27 mouse cellular contexts compared by ENCODE assay signal in genomic region chr17:89046016-89046415, GRCm38 (mm10).
A peak's percentile ranks its signal among the peaks of the same experiment; 100 is the strongest.
DNase-seq lines count a peak whose midpoint lies in the region; ATAC-seq and TF ChIP-seq lines count a peak whose summit lies in the region.
"Had no signal": no experiment of that assay in that cellular context is flagged by ENCODE, and none has a peak within 500 bp of the region (broad histone marks: within the 10 kb centered on the region; RNA-seq: fewer than 3 reads in every experiment).

No protein-coding gene starts in this region.

- TF ChIP-seq CTCF in intestine, postnatal 0 days (IDR thresholded peaks at IDR 0.05; ENCODE audit: low read depth) = no peak

- no peaks in the 10 kb centered on the region for H3K36me3 ChIP-seq in intestine, postnatal 0 days (ENCODE audit: control insufficient read depth, insufficient read depth)
- H3K36me3 ChIP-seq: embryonic facial prominence, embryonic 13.5 days; embryonic facial prominence, embryonic 15.5 days; forebrain, embryonic 10.5 days; forebrain, embryonic 12.5 days; G1E had no signal

- WGBS in intestine, postnatal 0 days = 50% methylated on average over 3 of the region's 3 CpGs

- peak; percentile 86 for ATAC-seq in common myeloid progenitor, adult 5-6 weeks (replicated peaks; ENCODE audit: low read depth, poor library complexity, severe bottlenecking)
- ATAC-seq in hematopoietic stem cell, adult 5-6 weeks (replicated peaks in 1 of 2; ENCODE audit: insufficient read depth in 1 of 2, low FRiP score in 2 of 2, low TSS enrichment in 1 of 2, low read depth in 1 of 2, poor library complexity in 2 of 2, severe bottlenecking in 2 of 2) = peak; percentile 81 to 85
- no peak for ATAC-seq in intestine, postnatal 0 days
- ATAC-seq: activated CD4-positive, CD25-positive, alpha-beta regulatory T cell, adult 4 months; CD4-positive, CD25-positive, alpha-beta regulatory T cell, adult 4 months; forebrain, embryonic 14.5 days; forebrain, embryonic 16.5 days; Patski had no signal

- H3K4me1 ChIP-seq in intestine, postnatal 0 days (replicated peaks; ENCODE audit: control insufficient read depth, insufficient read depth, low read length) = no peaks in the 10 kb centered on the region
- H3K4me1 ChIP-seq: embryonic facial prominence, embryonic 13.5 days; embryonic facial prominence, embryonic 15.5 days; forebrain, embryonic 10.5 days; forebrain, embryonic 12.5 days had no signal

- no peak overlapping the region for H3K27ac ChIP-seq in intestine, postnatal 0 days (ENCODE audit: low read depth, low read length)
- H3K27ac ChIP-seq: embryonic facial prominence, embryonic 13.5 days; embryonic facial prominence, embryonic 15.5 days; forebrain, embryonic 10.5 days; forebrain, embryonic 12.5 days had no signal

- no peak overlapping the region for H3K4me3 ChIP-seq in intestine, postnatal 0 days (ENCODE audit: low read depth, low read length)
- H3K4me3 ChIP-seq: embryonic facial prominence, embryonic 13.5 days; embryonic facial prominence, embryonic 15.5 days; erythroblast, embryonic 14.5 days; forebrain, embryonic 10.5 days; forebrain, embryonic 12.5 days had no signal

- no peaks in the 10 kb centered on the region for H3K9me3 ChIP-seq in intestine, postnatal 0 days (ENCODE audit: control insufficient read depth)
- H3K9me3 ChIP-seq: embryonic facial prominence, embryonic 13.5 days; embryonic facial prominence, embryonic 15.5 days; forebrain, embryonic 10.5 days; forebrain, embryonic 12.5 days; G1E had no signal

- H3K4me2 ChIP-seq in intestine, postnatal 0 days (replicated peaks; ENCODE audit: low read depth) = no peak overlapping the region
- H3K4me2 ChIP-seq: embryonic facial prominence, embryonic 13.5 days; embryonic facial prominence, embryonic 15.5 days; forebrain, embryonic 12.5 days had no signal

- no peaks in the 10 kb centered on the region for H3K27me3 ChIP-seq in intestine, postnatal 0 days (replicated peaks; ENCODE audit: control insufficient read depth, insufficient read depth, low read length)
- H3K27me3 ChIP-seq: CH12.LX; embryonic facial prominence, embryonic 13.5 days; embryonic facial prominence, embryonic 15.5 days; forebrain, embryonic 12.5 days; Patski had no signal

- H3K9ac ChIP-seq in intestine, postnatal 0 days (ENCODE audit: low read depth, low read length) = no peak overlapping the region
- H3K9ac ChIP-seq: embryonic facial prominence, embryonic 13.5 days; embryonic facial prominence, embryonic 15.5 days; forebrain, embryonic 12.5 days had no signal

- DNase-seq in thymus, postnatal 36 days = no peak
- DNase-seq in kidney, postnatal 25 days = no peak
- DNase-seq: adrenal gland, adult 8-10 months; adrenal gland, postnatal 14 days; adrenal gland, postnatal 36 days; B cell, adult 2 months; cerebellum, adult 11-12 months; cerebellum, adult 2 months; cerebellum, adult 9-10 months; cerebellum, postnatal 10 days; cerebellum, postnatal 25 days; embryo, embryonic 11 days had no signal
